Comparison of ENCODE assay signal across 23 mouse cellular contexts in genomic region chr1:135856070-135856469, GRCm38 (mm10). TPM values are rescaled to one million over a fixed set of nuclear protein-coding genes. Genes with fewer than 3 reads are reported as not detected.
DNase-seq lines count a peak whose midpoint lies in the region; ATAC-seq and TF ChIP-seq lines count a peak whose summit lies in the region.
"Had no signal": no experiment of that assay in that cellular context is flagged by ENCODE, and none has a peak within 500 bp of the region (broad histone marks: within the 10 kb centered on the region; RNA-seq: fewer than 3 reads in every experiment).

No protein-coding gene starts in this region.

- TF ChIP-seq CTCF in heart, postnatal 0 days (IDR thresholded peaks at IDR 0.05; ENCODE audit: low read depth), result no peak

- H3K4me1 ChIP-seq in heart, embryonic 12.5 days (replicated peaks), result peaks cover 41% of the 10 kb centered on the region
- peaks cover 46% of the 10 kb centered on the region for H3K4me1 ChIP-seq in heart, embryonic 13.5 days
- peaks cover 4% of the 10 kb centered on the region; the same call in 1 of the 2 replicates for H3K4me1 ChIP-seq in heart, postnatal 0 days (ENCODE audit: control insufficient read depth, insufficient read depth)
- peaks cover 18% of the 10 kb centered on the region for H3K4me1 ChIP-seq in hindbrain, embryonic 12.5 days

- no peak for ATAC-seq in heart, embryonic 12.5 days (ENCODE audit: insufficient number of reproducible peaks, low FRiP score)
- no peak for ATAC-seq in heart, embryonic 13.5 days (ENCODE audit: extremely low read depth, insufficient number of reproducible peaks, low FRiP score, low TSS enrichment)
- peak; percentile 22 for ATAC-seq in heart, postnatal 0 days (ENCODE audit: insufficient read depth, low read depth)
- no peak for ATAC-seq in hindbrain, embryonic 12.5 days (ENCODE audit: low FRiP score)
- ATAC-seq: activated CD4-positive, CD25-positive, alpha-beta regulatory T cell, adult 4 months; forebrain, embryonic 13.5 days; forebrain, embryonic 16.5 days; intestine, postnatal 0 days had no signal

- H3ac ChIP-seq in myocyte (ENCODE audit: control insufficient read depth, insufficient read length), result no peak overlapping the region

- H3K9me3 ChIP-seq in heart, embryonic 12.5 days (replicated peaks), result no peaks in the 10 kb centered on the region
- H3K9me3 ChIP-seq in heart, embryonic 13.5 days, result no peaks in the 10 kb centered on the region
- H3K9me3 ChIP-seq in heart, postnatal 0 days (replicated peaks; ENCODE audit: control insufficient read depth, low read length), result no peaks in the 10 kb centered on the region
- H3K9me3 ChIP-seq in hindbrain, embryonic 12.5 days (replicated peaks), result no peaks in the 10 kb centered on the region
- H3K9me3 ChIP-seq: forebrain, embryonic 10.5 days; forebrain, embryonic 13.5 days; hindbrain, embryonic 15.5 days had no signal

- no peak overlapping the region for H3K4me3 ChIP-seq in heart, embryonic 12.5 days
- H3K4me3 ChIP-seq in heart, embryonic 13.5 days, result no peak overlapping the region
- H3K4me3 ChIP-seq in heart, postnatal 0 days (ENCODE audit: low read depth, low read length), result no peak overlapping the region
- H3K4me3 ChIP-seq in myocyte, result no peak overlapping the region
- no peak overlapping the region for H3K4me3 ChIP-seq in hindbrain, embryonic 12.5 days
- H3K4me3 ChIP-seq: forebrain, embryonic 10.5 days; forebrain, embryonic 13.5 days; hindbrain, embryonic 15.5 days had no signal

- H3K27me3 ChIP-seq in heart, embryonic 12.5 days (replicated peaks), result no peaks in the 10 kb centered on the region
- no peaks in the 10 kb centered on the region for H3K27me3 ChIP-seq in heart, embryonic 13.5 days (replicated peaks)
- H3K27me3 ChIP-seq in heart, postnatal 0 days (ENCODE audit: control insufficient read depth, insufficient read depth, low read length), result no peaks in the 10 kb centered on the region
- no peaks in the 10 kb centered on the region for H3K27me3 ChIP-seq in myocyte (ENCODE audit: control insufficient read depth, insufficient read depth, insufficient read length)
- no peaks in the 10 kb centered on the region for H3K27me3 ChIP-seq in hindbrain, embryonic 12.5 days
- H3K27me3 ChIP-seq: forebrain, embryonic 13.5 days; hindbrain, embryonic 15.5 days had no signal

- no peak overlapping the region for H3K27ac ChIP-seq in heart, embryonic 12.5 days (ENCODE audit: poor library complexity, severe bottlenecking)
- H3K27ac ChIP-seq in heart, embryonic 13.5 days (replicated peaks), result 0 out of 2 replicates have a peak overlapping the region, but pooled peaks have one; percentile 24
- H3K27ac ChIP-seq in heart, postnatal 0 days (ENCODE audit: low read depth), result peak overlapping the region; percentile 54; the same call in 1 of the 2 replicates
- H3K27ac ChIP-seq in hindbrain, embryonic 12.5 days, result no peak overlapping the region
- H3K27ac ChIP-seq: forebrain, embryonic 10.5 days; forebrain, embryonic 13.5 days; hindbrain, embryonic 15.5 days had no signal

- peak; percentile 52 for TF ChIP-seq EP300 in heart, postnatal 0 days (IDR thresholded peaks at IDR 0.05; ENCODE audit: low read depth)

- H3K79me2 ChIP-seq in myocyte (ENCODE audit: control insufficient read depth, insufficient read depth), result peaks cover 9% of the 10 kb centered on the region

- no peak overlapping the region for H3K4me2 ChIP-seq in heart, embryonic 12.5 days
- H3K4me2 ChIP-seq in heart, embryonic 13.5 days, result no peak overlapping the region
- no peak overlapping the region for H3K4me2 ChIP-seq in heart, postnatal 0 days (ENCODE audit: low read depth, low read length)
- peak overlapping the region; percentile 5 for H3K4me2 ChIP-seq in myocyte (ENCODE audit: low read depth)
- H3K4me2 ChIP-seq in hindbrain, embryonic 12.5 days (replicated peaks), result no peak overlapping the region
- H3K4me2 ChIP-seq: forebrain, embryonic 13.5 days; hindbrain, embryonic 15.5 days had no signal

- H3K9ac ChIP-seq in heart, embryonic 12.5 days, result no peak overlapping the region
- H3K9ac ChIP-seq in heart, embryonic 13.5 days, result no peak overlapping the region
- no peak overlapping the region for H3K9ac ChIP-seq in heart, postnatal 0 days (replicated peaks; ENCODE audit: low read depth, low read length)
- no peak overlapping the region for H3K9ac ChIP-seq in hindbrain, embryonic 12.5 days
- H3K9ac ChIP-seq: forebrain, embryonic 13.5 days; hindbrain, embryonic 15.5 days had no signal

- peak; percentile 93 for DNase-seq in heart, adult 11 months
- no peak for DNase-seq in heart, postnatal 36 days
- peak; percentile 28 for DNase-seq in heart, postnatal 0 days (ENCODE audit: low spot score)
- DNase-seq in kidney, adult 9 months, result no peak
- DNase-seq: adrenal gland, adult 8-10 months; adrenal gland, postnatal 25 days; cerebellum, adult 11-12 months; cerebellum, adult 8-10 months; cerebellum, postnatal 14 days; gastrocnemius, postnatal 10 days; gastrocnemius, postnatal 36 days; kidney, adult 2 months had no signal

- intact Hi-C loops in heart, postnatal 36 days (cut with DNase I), result no loop called here

- peaks cover 23% of the 10 kb centered on the region for H3K36me3 ChIP-seq in heart, embryonic 12.5 days
- peaks cover 24% of the 10 kb centered on the region for H3K36me3 ChIP-seq in heart, embryonic 13.5 days
- peaks cover 22% of the 10 kb centered on the region for H3K36me3 ChIP-seq in heart, postnatal 0 days (replicated peaks; ENCODE audit: control insufficient read depth, insufficient read depth, low read length)
- peaks cover 27% of the 10 kb centered on the region for H3K36me3 ChIP-seq in myocyte (ENCODE audit: control insufficient read depth, insufficient read depth)
- no peaks in the 10 kb centered on the region for H3K36me3 ChIP-seq in hindbrain, embryonic 12.5 days
- H3K36me3 ChIP-seq: forebrain, embryonic 10.5 days; hindbrain, embryonic 15.5 days had no signal

- WGBS in heart, embryonic 12.5 days, result 53% methylated on average over 4 of the region's 4 CpGs
- WGBS in heart, embryonic 13.5 days, result 47% methylated on average over 4 of the region's 4 CpGs
- 45% methylated on average over 4 of the region's 4 CpGs for WGBS in heart, postnatal 0 days
- 74% methylated on average over 4 of the region's 4 CpGs for WGBS in hindbrain, embryonic 12.5 days

- TF ChIP-seq POLR2A in myocyte (IDR thresholded peaks at IDR 0.05; ENCODE audit: insufficient read length, low read depth), result peak; percentile 54

TF ChIP-seq in myocyte, 11 proteins besides CTCF, POLR2A, EP300 and RAD21:
- TF ChIP-seq MYOG (IDR thresholded peaks at IDR 0.05; ENCODE audit: control insufficient read depth in 1 of 3, insufficient read depth in 1 of 3, insufficient read length in 2 of 3, low read depth in 2 of 3) (no peak), E2F4 (IDR thresholded peaks at IDR 0.05; ENCODE audit: insufficient read depth) (no peak), TCF12 (IDR thresholded peaks at IDR 0.05; ENCODE audit: insufficient read depth, poor library complexity, severe bottlenecking) (no peak), TCF3 (IDR thresholded peaks at IDR 0.05; ENCODE audit: insufficient read length, low read depth) (no peak), POLR2AphosphoS2 (IDR thresholded peaks at IDR 0.05; ENCODE audit: insufficient read length, low read depth) (peak; percentile 85), MAX (IDR thresholded peaks at IDR 0.05; ENCODE audit: low read depth) (no peak), USF1 (IDR thresholded peaks at IDR 0.05; ENCODE audit: low read depth) (no peak), REST (IDR thresholded peaks at IDR 0.05; ENCODE audit: insufficient read depth, insufficient read length) (no peak), CEBPB (IDR thresholded peaks at IDR 0.05; ENCODE audit: insufficient read depth, poor library complexity, severe bottlenecking) (no peak), MYOD1 (IDR thresholded peaks at IDR 0.05; ENCODE audit: control insufficient read depth in 1 of 3, insufficient read length in 2 of 3, low read depth in 2 of 3) (peak in 1 of 3 experiments; percentile 5), SRF (IDR thresholded peaks at IDR 0.05; ENCODE audit: control insufficient read depth, insufficient read length, low read depth) (no peak)
TF ChIP-seq in myocyte: peak in this region for 2.

RNA-seq across cellular contexts. Expression of gene Tnnt2, which starts 19.9 kb away (rescaled TPM):
- polyA plus RNA-seq in heart, embryonic 12.5 days (2016; fragmentation: Nextera tagmentation; extraction: Ambion mirVana), result 5,319 and 5,490 TPM in 2 replicates
- 5,554 and 6,221 TPM in 2 replicates for polyA plus RNA-seq in heart, embryonic 13.5 days (2015; fragmentation: Nextera tagmentation; extraction: Ambion mirVana)
- total RNA-seq in heart, postnatal 36 days (2021), result 1,000 to 10,000 TPM; 8,733 to 8,759 TPM
- 1,865 and 1,929 TPM in 2 replicates for total RNA-seq in heart, postnatal 0 days (2014; rRNA removed; ENCODE audit: low replicate concordance)
- polyA plus RNA-seq in heart, postnatal 0 days (2015; fragmentation: Nextera tagmentation; extraction: Ambion mirVana), result 13,184 and 14,025 TPM in 2 replicates
- polyA plus RNA-seq in myocyte (2012; fragmentation: generic; extraction: Trizol), result 2,000 TPM
- 5.1 and 18.5 TPM in 2 replicates for polyA plus RNA-seq in hindbrain, embryonic 12.5 days (2016; fragmentation: Nextera tagmentation; extraction: Ambion mirVana)
- total RNA-seq: granulocyte monocyte progenitor cell, adult 5-6 weeks had no signal

RNA-seq across cellular contexts. Expression of gene Lad1, which starts 37.7 kb away (rescaled TPM):
- 3.0 and 3.3 TPM in 2 replicates for polyA plus RNA-seq in heart, embryonic 12.5 days (2016; fragmentation: Nextera tagmentation; extraction: Ambion mirVana)
- polyA plus RNA-seq in heart, embryonic 13.5 days (2015; fragmentation: Nextera tagmentation; extraction: Ambion mirVana), result 4.0 and 4.4 TPM in 2 replicates
- total RNA-seq in heart, postnatal 36 days (2021), result 1 to 10 TPM; 5.6 to 8.2 TPM
- 4.4 and 32.9 TPM in 2 replicates for total RNA-seq in heart, postnatal 0 days (2014; rRNA removed; ENCODE audit: low replicate concordance)
- 9.1 and 11.1 TPM in 2 replicates for polyA plus RNA-seq in heart, postnatal 0 days (2015; fragmentation: Nextera tagmentation; extraction: Ambion mirVana)
- polyA plus RNA-seq in myocyte (2012; fragmentation: generic; extraction: Trizol), result 0.46 TPM
- polyA plus RNA-seq in hindbrain, embryonic 12.5 days (2016; fragmentation: Nextera tagmentation; extraction: Ambion mirVana), result 1.1 and 3.5 TPM in 2 replicates
- total RNA-seq: adrenal gland, postnatal 25 days; gastrocnemius, postnatal 36 days; granulocyte monocyte progenitor cell, adult 5-6 weeks had no signal

Comparison
In these comparisons a context has a peak if more than half of its experiments do, and no peak if none do; other contexts are left out.
1. DNase-seq: peak in heart, adult 11 months (single experiment) and heart, postnatal 0 days (single experiment); none in heart, postnatal 36 days (0 of 2) and kidney, adult 9 months (single experiment).
2. H3K27ac ChIP-seq: peak in heart, embryonic 13.5 days (single experiment) and heart, postnatal 0 days (single experiment); none in heart, embryonic 12.5 days (single experiment) and hindbrain, embryonic 12.5 days (single experiment).
3. RNA of gene Tnnt2, which starts 19.9 kb away (polyA plus RNA-seq): 13,184 to 14,025 TPM in heart, postnatal 0 days, 5,554 to 6,221 TPM in heart, embryonic 13.5 days, 5,319 to 5,490 TPM in heart, embryonic 12.5 days and 2,000 TPM in myocyte (single experiment); 5.1 to 18.5 TPM in hindbrain, embryonic 12.5 days; every median in the first group is over 100 times any median in the second.